Mouse (Mus musculus): ENCODE data around the gene Syncrip. TPM values are rescaled to one million over a fixed set of nuclear protein-coding genes. Genes with fewer than 3 reads are reported as not detected.

The Syncrip gene
- total and polyA plus RNA-seq, 2 experiments from 2014 or later = 64.0 to 79.0 TPM

DNA sequence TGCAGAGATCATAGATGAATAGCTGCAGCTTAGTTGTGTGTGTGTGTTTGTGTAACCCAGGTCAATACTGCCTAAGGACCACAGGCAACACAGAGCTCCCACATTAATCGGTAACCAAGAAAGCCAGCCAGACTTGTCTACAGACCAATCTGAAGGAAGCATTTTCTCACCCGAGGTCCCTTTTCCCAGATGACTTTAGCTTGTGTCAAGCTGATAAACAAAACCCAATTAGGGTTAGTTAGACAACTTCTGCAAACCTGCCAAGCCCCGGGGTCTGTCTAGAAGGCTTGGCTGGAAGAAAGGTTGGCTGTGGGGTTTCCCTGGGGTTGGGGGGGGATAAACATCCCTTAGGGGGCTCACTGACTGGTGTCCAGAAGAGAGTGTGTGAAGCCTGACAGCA, 42.4 kb upstream of the Syncrip start:
- no peak overlapping the region for H3K9ac ChIP-seq (replicated peaks; ENCODE audit: low read length, poor library complexity, severe bottlenecking)
- no peak overlapping the region for H3K4me3 ChIP-seq (ENCODE audit: low read depth, low read length)
- no peaks in the 10 kb centered on the region for H3K9me3 ChIP-seq (ENCODE audit: low read length)
- TF ChIP-seq CTCF (IDR thresholded peaks at IDR 0.05) = no peak
- peaks cover 10% of the 10 kb centered on the region; the same call in 1 of the 2 replicates for H3K4me1 ChIP-seq (ENCODE audit: insufficient read depth, low read length)
- no peak for DNase-seq (ENCODE audit: low spot score)
- 90% methylated on average over 3 of the region's 3 CpGs for WGBS
- H3K36me3 ChIP-seq (ENCODE audit: insufficient read depth, low read length) = 0 out of 2 replicates have a peak, but pooled peaks cover 4% of the 10 kb centered on the region
- H3K27me3 ChIP-seq (ENCODE audit: insufficient read depth, low read length) = no peaks in the 10 kb centered on the region
- ATAC-seq (ENCODE audit: low FRiP score) = no peak
- no peak overlapping the region for H3K27ac ChIP-seq (ENCODE audit: low read depth, low read length)
- H3K4me2 ChIP-seq (ENCODE audit: low read depth, low read length, poor library complexity, severe bottlenecking) = no peak overlapping the region

- Histone ChIP-seq H3K27me3 (ENCODE audit: insufficient read depth, low read length) (no peaks in the 10 kb centered on the region), H3K9ac (replicated peaks; ENCODE audit: low read length, poor library complexity, severe bottlenecking) (no peak overlapping the region), H3K4me3 (ENCODE audit: low read depth, low read length) (no peak overlapping the region), H3K4me2 (ENCODE audit: low read depth, low read length, poor library complexity, severe bottlenecking) (no peak overlapping the region), H3K27ac (ENCODE audit: low read depth, low read length) (no peak overlapping the region), H3K4me1 (ENCODE audit: insufficient read depth, low read length) (peaks cover 10% of the 10 kb centered on the region; the same call in 1 of the 2 replicates), H3K9me3 (ENCODE audit: low read length) (no peaks in the 10 kb centered on the region), H3K36me3 (ENCODE audit: insufficient read depth, low read length) (0 out of 2 replicates have a peak, but pooled peaks cover 4% of the 10 kb centered on the region)
- TF ChIP-seq CTCF (IDR thresholded peaks at IDR 0.05) = peak; percentile 39; the same call in 1 of the 2 replicates
- ATAC-seq (ENCODE audit: low FRiP score) (no peak), DNase-seq (ENCODE audit: low spot score) (no peak)
- 99% methylated on average over 2 of the region's 2 CpGs for WGBS
These were observed 42.0 kb upstream of the Syncrip start for GRCm38 (mm10) chr9:88524367-88524766.

DNA sequence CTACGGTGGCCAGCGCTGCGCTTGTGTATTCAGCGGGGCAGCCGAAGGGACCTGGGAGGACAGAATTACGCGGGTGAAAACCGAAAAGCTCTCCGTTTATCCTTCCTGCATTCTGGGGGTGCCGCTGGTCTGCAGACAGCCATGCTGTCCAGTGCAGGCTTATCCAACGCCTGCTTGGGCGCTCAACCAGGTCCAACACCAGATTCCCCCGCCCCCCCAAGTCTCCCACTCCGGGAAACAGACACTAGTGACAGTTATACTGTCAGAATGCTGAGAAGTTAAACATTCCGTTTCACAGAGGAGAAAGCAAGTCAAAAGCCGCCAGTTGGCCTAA, 40.9 kb upstream of the Syncrip start:
- DNase-seq (ENCODE audit: low spot score) = no peak
- Histone ChIP-seq H3K9ac (replicated peaks; ENCODE audit: low read length, poor library complexity, severe bottlenecking) (peak overlapping the region; percentile 88), H3K9me3 (ENCODE audit: low read length) (no peaks in the 10 kb centered on the region), H3K4me3 (ENCODE audit: low read depth, low read length) (peak overlapping the region; percentile 78), H3K27me3 (ENCODE audit: insufficient read depth, low read length) (no peaks in the 10 kb centered on the region), H3K36me3 (ENCODE audit: insufficient read depth, low read length) (0 out of 2 replicates have a peak, but pooled peaks cover 4% of the 10 kb centered on the region), H3K4me1 (ENCODE audit: insufficient read depth, low read length) (peaks cover 10% of the 10 kb centered on the region; the same call in 1 of the 2 replicates), H3K27ac (ENCODE audit: low read depth, low read length) (peak overlapping the region; percentile 68), H3K4me2 (ENCODE audit: low read depth, low read length, poor library complexity, severe bottlenecking) (peak overlapping the region; percentile 89)
- under 1% methylated on average over 16 of the region's 16 CpGs for WGBS
- no peak for TF ChIP-seq CTCF (IDR thresholded peaks at IDR 0.05)
- no peak for ATAC-seq (ENCODE audit: low FRiP score)

DNA sequence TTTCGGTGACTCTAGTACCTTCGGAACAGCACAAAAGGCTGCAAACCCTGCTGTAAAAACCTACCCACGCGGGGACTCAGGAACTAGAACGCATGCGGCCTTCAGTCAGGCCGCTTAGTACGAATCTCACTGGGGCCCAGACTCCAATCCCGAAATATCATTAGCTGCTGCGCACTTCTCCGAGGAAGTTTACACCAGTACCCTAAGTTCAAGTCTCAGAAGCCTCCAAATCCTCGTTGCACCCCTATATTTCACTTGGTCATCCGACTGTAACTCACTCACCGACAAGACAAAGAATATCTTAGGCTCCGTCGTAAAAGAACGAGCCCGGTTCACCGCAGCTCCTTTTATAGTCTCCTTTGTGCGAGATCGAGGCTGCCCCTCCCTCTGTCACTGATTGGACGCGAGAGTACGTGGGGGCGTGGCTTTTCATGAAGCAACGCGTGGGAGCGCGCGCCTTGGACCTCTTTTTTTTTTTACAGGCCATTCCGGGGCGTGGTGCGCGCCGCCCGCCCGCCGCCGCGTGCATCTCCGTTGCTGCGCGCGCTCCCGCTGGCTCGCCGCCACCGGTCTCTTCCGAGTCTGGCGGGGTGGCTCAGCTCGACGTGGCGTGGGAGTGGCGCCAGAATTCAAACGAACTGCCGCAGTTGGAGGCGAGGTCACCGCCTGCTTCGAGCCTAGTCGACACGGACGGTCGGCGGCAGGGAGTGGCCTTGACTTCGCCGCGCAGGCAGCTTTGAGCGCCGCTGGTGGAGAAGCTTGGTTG, 40.4 kb upstream of the Syncrip start:
- ATAC-seq (ENCODE audit: low FRiP score) (peak; percentile 94), DNase-seq (ENCODE audit: low spot score) (peak; percentile 99)
- no peaks in the 10 kb centered on the region for H3K9me3 ChIP-seq (ENCODE audit: low read length)
- H3K4me3 ChIP-seq (ENCODE audit: low read depth, low read length) = peak overlapping the region; percentile 78
- H3K36me3 ChIP-seq (ENCODE audit: insufficient read depth, low read length) = 0 out of 2 replicates have a peak, but pooled peaks cover 4% of the 10 kb centered on the region
- peak overlapping the region; percentile 88 for H3K9ac ChIP-seq (replicated peaks; ENCODE audit: low read length, poor library complexity, severe bottlenecking)
- peak; percentile 60 for TF ChIP-seq CTCF (IDR thresholded peaks at IDR 0.05)
- under 1% methylated on average over 68 of the region's 69 CpGs for WGBS
- H3K4me2 ChIP-seq (ENCODE audit: low read depth, low read length, poor library complexity, severe bottlenecking) = peak overlapping the region; percentile 89
- no peaks in the 10 kb centered on the region for H3K27me3 ChIP-seq (ENCODE audit: insufficient read depth, low read length)
- H3K27ac ChIP-seq (ENCODE audit: low read depth, low read length) = peak overlapping the region; percentile 86
- peaks cover 10% of the 10 kb centered on the region; the same call in 1 of the 2 replicates for H3K4me1 ChIP-seq (ENCODE audit: insufficient read depth, low read length)

DNA sequence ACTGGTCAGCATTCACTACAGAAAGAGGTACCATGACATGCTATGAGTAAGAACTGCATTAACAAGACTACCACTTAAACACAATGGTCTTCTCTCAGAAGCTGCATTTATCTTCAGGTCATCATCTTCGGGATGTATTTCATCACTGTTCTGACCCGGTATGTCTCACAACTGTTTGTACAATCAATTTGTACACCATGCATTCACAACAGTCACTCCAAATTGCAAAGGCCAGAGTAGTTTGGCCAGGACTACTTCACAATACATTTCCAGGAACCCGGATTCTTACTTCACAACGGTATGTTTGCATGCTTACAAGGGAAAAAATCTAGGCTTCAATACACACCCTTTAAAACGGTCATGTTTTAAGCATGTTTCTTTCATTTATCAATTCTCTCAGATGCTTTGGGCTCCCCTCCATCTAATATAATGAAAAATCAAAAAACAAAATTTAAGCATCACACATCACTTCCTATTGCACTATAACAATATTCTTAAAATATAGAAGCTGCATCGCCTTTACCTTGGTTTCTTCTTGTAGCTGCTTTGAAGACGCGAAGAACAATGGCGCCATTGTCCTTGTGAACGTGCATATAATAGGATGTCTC, 39.7 kb upstream of the Syncrip start:
- H3K4me1 ChIP-seq (ENCODE audit: insufficient read depth, low read length) = peaks cover 10% of the 10 kb centered on the region; the same call in 1 of the 2 replicates
- no peaks in the 10 kb centered on the region for H3K27me3 ChIP-seq (ENCODE audit: insufficient read depth, low read length)
- DNase-seq (ENCODE audit: low spot score) = peak; percentile 24
- TF ChIP-seq CTCF (IDR thresholded peaks at IDR 0.05) = no peak
- H3K4me3 ChIP-seq (ENCODE audit: low read depth, low read length) = peak overlapping the region; percentile 78
- peak overlapping the region; percentile 86 for H3K27ac ChIP-seq (ENCODE audit: low read depth, low read length)
- H3K36me3 ChIP-seq (ENCODE audit: insufficient read depth, low read length) = 0 out of 2 replicates have a peak, but pooled peaks cover 4% of the 10 kb centered on the region
- H3K9me3 ChIP-seq (ENCODE audit: low read length) = no peaks in the 10 kb centered on the region
- peak overlapping the region; percentile 57 for H3K4me2 ChIP-seq (ENCODE audit: low read depth, low read length, poor library complexity, severe bottlenecking)
- H3K9ac ChIP-seq (replicated peaks; ENCODE audit: low read length, poor library complexity, severe bottlenecking) = peak overlapping the region; percentile 88
- WGBS = under 1% methylated on average over 10 of the region's 10 CpGs
- ATAC-seq (ENCODE audit: low FRiP score) = no peak

All from midbrain, postnatal 0 days (tissue).